Comparison of ENCODE assay signal across 8 mouse cellular contexts in genomic region chr17:21488760-21489499, GRCm38 (mm10). TPM values are rescaled to one million over a fixed set of nuclear protein-coding genes. Genes with fewer than 3 reads are reported as not detected.
DNase-seq lines count a peak whose midpoint lies in the region; ATAC-seq and TF ChIP-seq lines count a peak whose summit lies in the region.

Gene Zfp53 (plus strand): TSS chr17:21488998.

- H3K36me3 ChIP-seq in G1E (replicated peaks), result peaks cover 7% of the 10 kb centered on the region
- H3K36me3 ChIP-seq in forebrain, embryonic 16.5 days (ENCODE audit: control insufficient read depth, insufficient read depth), result no peaks in the 10 kb centered on the region; the same call in 1 of the 2 replicates
- H3K36me3 ChIP-seq in lung, embryonic 14.5 days (ENCODE audit: insufficient read depth), result no peaks in the 10 kb centered on the region
- H3K36me3 ChIP-seq in thymus, adult 2 months (ENCODE audit: control insufficient read depth, insufficient read depth, low read length), result no peaks in the 10 kb centered on the region

- DNase-seq in G1E (ENCODE audit: low spot score), result peak; percentile 83
- DNase-seq in cerebellum, adult 18-20 months, result peak; percentile 75 to 89
- peak; percentile 83 to 85 for DNase-seq in heart, postnatal 36 days
- peak; percentile 79 to 91 for DNase-seq in layer of hippocampus, adult 2 months (ENCODE audit: low spot score in 2 of 2)
- peak; percentile 90 for DNase-seq in lung, embryonic 14.5 days
- DNase-seq in thymus, adult 2 months, result peak; percentile 88

- TF ChIP-seq POLR2A in olfactory bulb, adult 2 months (IDR thresholded peaks at IDR 0.05; ENCODE audit: insufficient read depth, low read depth, low read length), result 0 out of 2 replicates have a peak, but pooled peaks have one; percentile 33
- 0 out of 2 replicates have a peak, but pooled peaks have one; percentile 22 for TF ChIP-seq POLR2A in thymus, adult 2 months (IDR thresholded peaks at IDR 0.05; ENCODE audit: control insufficient read depth, extremely low read depth, insufficient read depth, low read length, poor library complexity)

- peak within 1 kb of the TSS; percentile 62 for H3K4me2 ChIP-seq in forebrain, embryonic 16.5 days (ENCODE audit: low read length)
- H3K4me2 ChIP-seq in lung, embryonic 14.5 days, result peak within 1 kb of the TSS; percentile 56

- H3K4me1 ChIP-seq in G1E (ENCODE audit: insufficient read depth, low read depth, low read length), result peaks cover 19% of the 10 kb centered on the region
- H3K4me1 ChIP-seq in forebrain, embryonic 16.5 days (replicated peaks; ENCODE audit: control insufficient read depth, insufficient read depth, low read length), result peaks cover 8% of the 10 kb centered on the region
- H3K4me1 ChIP-seq in lung, embryonic 14.5 days (ENCODE audit: insufficient read depth), result no peaks in the 10 kb centered on the region
- H3K4me1 ChIP-seq in olfactory bulb, adult 2 months (ENCODE audit: control insufficient read depth, insufficient read depth, low read length), result no peaks in the 10 kb centered on the region
- H3K4me1 ChIP-seq in thymus, adult 2 months (replicated peaks; ENCODE audit: control insufficient read depth, insufficient read depth, low read length), result peaks cover 2% of the 10 kb centered on the region; the same call in 1 of the 2 replicates

- 0 out of 2 replicates have a peak within 1 kb of the TSS, but pooled peaks have one; percentile 29 for H3K27ac ChIP-seq in forebrain, embryonic 16.5 days (ENCODE audit: low read length)
- peak within 1 kb of the TSS; percentile 83 for H3K27ac ChIP-seq in layer of hippocampus, adult 2 months
- H3K27ac ChIP-seq in lung, embryonic 14.5 days (ENCODE audit: low read depth), result peak within 1 kb of the TSS; percentile 79; the same call in 1 of the 2 replicates
- no peak within 1 kb of the TSS; the same call in 1 of the 2 replicates for H3K27ac ChIP-seq in olfactory bulb, adult 2 months (ENCODE audit: insufficient read depth, low read depth, low read length)
- H3K27ac ChIP-seq in thymus, adult 2 months (ENCODE audit: control insufficient read depth, insufficient read depth, low read length), result peak within 1 kb of the TSS; percentile 45

- peak; percentile 100 for ATAC-seq in G1E (ENCODE audit: extremely low read depth, insufficient number of reproducible peaks, low FRiP score, poor library complexity, severe bottlenecking)
- ATAC-seq in forebrain, embryonic 16.5 days, result peak; percentile 99
- peak; percentile 100 for ATAC-seq in lung, embryonic 14.5 days (ENCODE audit: insufficient read depth)

- peak within 1 kb of the TSS; percentile 84 for H3K4me3 ChIP-seq in G1E (ENCODE audit: low read depth, low read length)
- H3K4me3 ChIP-seq in forebrain, embryonic 16.5 days (replicated peaks; ENCODE audit: low read length), result peak within 1 kb of the TSS; percentile 66
- peak within 1 kb of the TSS; percentile 62 for H3K4me3 ChIP-seq in layer of hippocampus, adult 2 months
- H3K4me3 ChIP-seq in lung, embryonic 14.5 days (ENCODE audit: low read depth, low read length), result peak within 1 kb of the TSS; percentile 65
- H3K4me3 ChIP-seq in olfactory bulb, adult 2 months (ENCODE audit: insufficient read depth, low read depth, low read length), result peak within 1 kb of the TSS; percentile 71
- H3K4me3 ChIP-seq in thymus, adult 2 months (ENCODE audit: control insufficient read depth, insufficient read depth, low read length), result peak within 1 kb of the TSS; percentile 56

- WGBS in forebrain, embryonic 16.5 days, result 2% methylated on average over 34 of the region's 34 CpGs
- WGBS in lung, embryonic 14.5 days, result under 1% methylated on average over 34 of the region's 34 CpGs
- WGBS in olfactory bulb, adult 2 months, result under 1% methylated on average over 34 of the region's 34 CpGs
- under 1% methylated on average over 34 of the region's 34 CpGs for WGBS in thymus, adult 2 months

- intact Hi-C loops in heart, postnatal 36 days (cut with DNase I), result no loop called here

- H3K27me3 ChIP-seq in G1E (ENCODE audit: insufficient read depth, low read length), result no peaks in the 10 kb centered on the region
- H3K27me3 ChIP-seq in forebrain, embryonic 16.5 days (replicated peaks; ENCODE audit: control insufficient read depth, insufficient read depth, low read length), result no peaks in the 10 kb centered on the region
- no peaks in the 10 kb centered on the region for H3K27me3 ChIP-seq in lung, embryonic 14.5 days (ENCODE audit: insufficient read depth, low read length)
- H3K27me3 ChIP-seq in thymus, adult 2 months (ENCODE audit: control insufficient read depth, insufficient read depth, low read length), result no peaks in the 10 kb centered on the region

- H3K9ac ChIP-seq in forebrain, embryonic 16.5 days (replicated peaks; ENCODE audit: low read depth, low read length), result peak within 1 kb of the TSS; percentile 72
- H3K9ac ChIP-seq in lung, embryonic 14.5 days, result peak within 1 kb of the TSS; percentile 65

- TF ChIP-seq CTCF in G1E (IDR thresholded peaks at IDR 0.05; ENCODE audit: low read depth, low read length), result no peak
- 0 out of 2 replicates have a peak, but pooled peaks have one; percentile 15 for TF ChIP-seq CTCF in layer of hippocampus, adult 2 months (conservative IDR thresholded peaks at IDR 0.05)
- peak; percentile 17; the same call in 1 of the 2 replicates for TF ChIP-seq CTCF in lung, embryonic 14.5 days (IDR thresholded peaks at IDR 0.05; ENCODE audit: low read depth)
- TF ChIP-seq CTCF in olfactory bulb, adult 2 months (IDR thresholded peaks at IDR 0.05; ENCODE audit: insufficient read depth, low read depth, low read length), result no peak
- 0 out of 2 replicates have a peak, but pooled peaks have one; percentile 33 for TF ChIP-seq CTCF in thymus, adult 2 months (IDR thresholded peaks at IDR 0.05; ENCODE audit: borderline replicate concordance, control insufficient read depth, extremely low read depth, insufficient read depth, low read length, poor library complexity)

- H3K9me3 ChIP-seq in G1E (replicated peaks), result no peaks in the 10 kb centered on the region
- H3K9me3 ChIP-seq in forebrain, embryonic 16.5 days (ENCODE audit: control insufficient read depth, low read length), result no peaks in the 10 kb centered on the region
- no peaks in the 10 kb centered on the region for H3K9me3 ChIP-seq in lung, embryonic 14.5 days (ENCODE audit: low read depth, low read length)

RNA-seq across cellular contexts. Expression of gene Zfp53, which starts in this region (rescaled TPM):
- total RNA-seq in G1E (2014; fragmentation: Nextera tagmentation) (15.1 and 15.3 TPM in 2 replicates), G1E (2017) (8.5 and 8.7 TPM in 2 replicates)
- 2.6 and 2.9 TPM in 2 replicates for polyA plus RNA-seq in G1E (2012)
- 12.4 and 13.5 TPM in 2 replicates for polyA plus RNA-seq in forebrain, embryonic 16.5 days (2015; fragmentation: Nextera tagmentation; extraction: Ambion mirVana)
- total RNA-seq in heart, postnatal 36 days (2021), result 1 to 10 TPM; 1.7 to 2.6 TPM
- 1 to 10 TPM; 5.0 to 5.7 TPM for total RNA-seq in layer of hippocampus, adult 2 months (2021)
- 9.7 and 10.5 TPM in 2 replicates for polyA plus RNA-seq in lung, embryonic 14.5 days (2014; fragmentation: Nextera tagmentation; extraction: Ambion mirVana)
- not detected in 2 replicates for polyA plus RNA-seq in olfactory bulb, adult 2 months (2012; ENCODE audit: insufficient read depth, insufficient read length, low replicate concordance, missing spikeins)
- polyA plus RNA-seq in thymus, adult 2 months (2012; rRNA removed), result 2.9 and 3.7 TPM in 2 replicates

Comparison
In these comparisons a context has a peak if more than half of its experiments do, and no peak if none do; other contexts are left out.
1. CTCF ChIP-seq: peak in layer of hippocampus, adult 2 months (single experiment), lung, embryonic 14.5 days (single experiment) and thymus, adult 2 months (single experiment); none in G1E (single experiment) and olfactory bulb, adult 2 months (single experiment).
2. Peak in every context shown above with its lines, with median percentiles within 50 percentile points of each other: ATAC-seq, DNase-seq and H3K4me3 ChIP-seq.